Mouse (Mus musculus): ENCODE measurements around the gene Olfr1019. TPM values are rescaled to one million over a fixed set of nuclear protein-coding genes. Genes with fewer than 3 reads are reported as not detected.

Gene Olfr1019
- polyA plus RNA-seq (2015; fragmentation: Nextera tagmentation; extraction: Ambion mirVana), result not detected in 2 replicates

GRCm38 (mm10) chr2:85845383-85845782 is at the start of gene Olfr1019:
Gene Olfr1019 (minus strand): TSS chr2:85845483.

GRCm38 (mm10) chr2:85885340-85885739 is 40.1 kb upstream of the Olfr1019 start, which contains the start of gene Olfr1023:
Gene Olfr1023 (plus strand): TSS chr2:85885640.

GRCm38 (mm10) chr2:85868294-85868693 is 23.0 kb upstream of the Olfr1019 start, which contains the start of gene Olfr1022:
Gene Olfr1022 (plus strand): TSS chr2:85868594.

GRCm38 (mm10) chr2:85846730-85847129 is 1.4 kb upstream of the Olfr1019 start, which contains the start of gene Olfr1020:
Gene Olfr1020 (plus strand): TSS chr2:85847030.

DNA sequence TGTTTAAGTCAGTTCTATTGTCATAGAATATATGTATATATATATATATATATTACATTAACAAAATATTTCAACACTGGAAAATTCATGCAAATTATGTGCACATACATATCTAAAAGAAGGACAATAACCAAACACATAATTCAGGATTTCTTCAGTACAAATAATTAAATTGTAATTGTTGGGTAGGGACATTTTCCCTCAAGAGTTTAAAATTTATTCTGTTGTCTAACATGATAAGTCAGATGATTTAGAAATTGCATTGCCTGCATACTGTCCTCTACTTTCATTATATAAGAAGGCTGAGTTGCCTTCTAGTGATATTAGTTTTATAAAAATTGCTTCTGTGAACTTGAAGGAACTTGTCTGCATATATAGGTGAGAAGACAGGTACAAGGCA is 27.1 kb downstream of the Olfr1019 start, which contains the start of gene Olfr1018:
Gene Olfr1018 (plus strand): TSS at position 301 of the 400 bp plus-strand sequence.

DNA sequence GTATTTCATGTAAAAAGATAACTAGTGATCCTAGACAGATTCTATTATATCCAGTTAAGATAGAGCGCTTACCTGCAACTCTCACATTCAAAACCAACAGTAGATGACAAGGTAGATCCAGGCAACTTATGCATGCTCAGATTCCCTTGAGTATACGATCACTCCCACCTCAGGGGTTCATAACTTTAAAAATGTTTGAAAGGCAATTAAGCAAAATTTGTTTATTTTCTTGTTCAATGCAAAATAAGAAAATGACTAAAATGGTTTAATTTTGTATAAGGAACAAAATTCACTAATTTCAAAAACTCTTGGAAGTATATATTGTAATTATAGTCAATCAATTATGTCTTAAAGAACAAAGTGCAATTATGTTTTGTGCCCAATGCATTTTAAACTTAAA is 42.8 kb downstream of the Olfr1019 start, which contains the start of gene Olfr1016:
Gene Olfr1016 (minus strand): TSS at position 101 of the 400 bp plus-strand sequence.

Other genes with a start within 250 kb of the Olfr1019 start
- gene Olfr1000, start 233.6 kb downstream of the Olfr1019 start, polyA plus RNA-seq (2015; fragmentation: Nextera tagmentation; extraction: Ambion mirVana), result not detected in 2 replicates
- gene Olfr1002, start 194.8 kb downstream of the Olfr1019 start, polyA plus RNA-seq (2015; fragmentation: Nextera tagmentation; extraction: Ambion mirVana), result not detected in 2 replicates
- not detected in 2 replicates for gene Olfr154, start 181.0 kb downstream of the Olfr1019 start, polyA plus RNA-seq (2015; fragmentation: Nextera tagmentation; extraction: Ambion mirVana)
- gene Olfr1006, start 166.7 kb downstream of the Olfr1019 start, polyA plus RNA-seq (2015; fragmentation: Nextera tagmentation; extraction: Ambion mirVana), result not detected in 2 replicates
- gene Olfr1008, start 156.1 kb downstream of the Olfr1019 start, polyA plus RNA-seq (2015; fragmentation: Nextera tagmentation; extraction: Ambion mirVana), result not detected in 2 replicates
- gene Olfr1009, start 130.1 kb downstream of the Olfr1019 start, polyA plus RNA-seq (2015; fragmentation: Nextera tagmentation; extraction: Ambion mirVana), result not detected in 2 replicates
- not detected in 2 replicates for gene Olfr1012, start 82.7 kb downstream of the Olfr1019 start, polyA plus RNA-seq (2015; fragmentation: Nextera tagmentation; extraction: Ambion mirVana)
- not detected in 2 replicates for gene Olfr1013, start 78.4 kb downstream of the Olfr1019 start, polyA plus RNA-seq (2015; fragmentation: Nextera tagmentation; extraction: Ambion mirVana)
- gene Olfr1014, start 72.8 kb downstream of the Olfr1019 start, polyA plus RNA-seq (2015; fragmentation: Nextera tagmentation; extraction: Ambion mirVana), result not detected in 2 replicates
- gene Olfr1015, start 63.5 kb downstream of the Olfr1019 start, polyA plus RNA-seq (2015; fragmentation: Nextera tagmentation; extraction: Ambion mirVana), result not detected in 2 replicates
- not detected in 2 replicates for gene Olfr1016, start 42.9 kb downstream of the Olfr1019 start, polyA plus RNA-seq (2015; fragmentation: Nextera tagmentation; extraction: Ambion mirVana)
- gene Olfr1018, start 27.0 kb downstream of the Olfr1019 start, polyA plus RNA-seq (2015; fragmentation: Nextera tagmentation; extraction: Ambion mirVana), result not detected in 2 replicates
- gene Olfr1020, start 1.5 kb upstream of the Olfr1019 start, polyA plus RNA-seq (2015; fragmentation: Nextera tagmentation; extraction: Ambion mirVana), result not detected in 2 replicates
- gene Olfr1022, start 23.1 kb upstream of the Olfr1019 start, polyA plus RNA-seq (2015; fragmentation: Nextera tagmentation; extraction: Ambion mirVana), result not detected in 2 replicates
- not detected in 2 replicates for gene Olfr1023, start 40.2 kb upstream of the Olfr1019 start, polyA plus RNA-seq (2015; fragmentation: Nextera tagmentation; extraction: Ambion mirVana)
- not detected in 2 replicates for gene Olfr1024, start 59.6 kb upstream of the Olfr1019 start, polyA plus RNA-seq (2015; fragmentation: Nextera tagmentation; extraction: Ambion mirVana)
- gene Olfr1025-ps1, start 69.7 kb upstream of the Olfr1019 start, polyA plus RNA-seq (2015; fragmentation: Nextera tagmentation; extraction: Ambion mirVana), result not detected in 2 replicates
- gene Olfr1026, start 76.1 kb upstream of the Olfr1019 start, polyA plus RNA-seq (2015; fragmentation: Nextera tagmentation; extraction: Ambion mirVana), result not detected in 2 replicates
- gene Olfr1028, start 105.0 kb upstream of the Olfr1019 start, polyA plus RNA-seq (2015; fragmentation: Nextera tagmentation; extraction: Ambion mirVana), result not detected in 2 replicates
- not detected in 2 replicates for gene Olfr1029, start 128.4 kb upstream of the Olfr1019 start, polyA plus RNA-seq (2015; fragmentation: Nextera tagmentation; extraction: Ambion mirVana)
- not detected in 2 replicates for gene Olfr1030, start 133.8 kb upstream of the Olfr1019 start, polyA plus RNA-seq (2015; fragmentation: Nextera tagmentation; extraction: Ambion mirVana)
- gene Olfr1031, start 144.8 kb upstream of the Olfr1019 start, polyA plus RNA-seq (2015; fragmentation: Nextera tagmentation; extraction: Ambion mirVana), result not detected in 2 replicates
- not detected in 2 replicates for gene Olfr1032, start 160.1 kb upstream of the Olfr1019 start, polyA plus RNA-seq (2015; fragmentation: Nextera tagmentation; extraction: Ambion mirVana)
- gene Olfr1033, start 175.2 kb upstream of the Olfr1019 start, polyA plus RNA-seq (2015; fragmentation: Nextera tagmentation; extraction: Ambion mirVana), result 5.2 and 5.3 TPM in 2 replicates
- 0.05 and 0.07 TPM in 2 replicates for gene Olfr1034, start 200.4 kb upstream of the Olfr1019 start, polyA plus RNA-seq (2015; fragmentation: Nextera tagmentation; extraction: Ambion mirVana)
- gene Olfr1036, start 228.5 kb upstream of the Olfr1019 start, polyA plus RNA-seq (2015; fragmentation: Nextera tagmentation; extraction: Ambion mirVana), result not detected in 2 replicates
- gene Olfr1037, start 241.9 kb upstream of the Olfr1019 start, polyA plus RNA-seq (2015; fragmentation: Nextera tagmentation; extraction: Ambion mirVana), result not detected in 2 replicates